ENCODE assay signal across 8 mouse cellular contexts in genomic region chr8:70316511-70317504, GRCm38 (mm10). TPM values are rescaled to one million over a fixed set of nuclear protein-coding genes. Genes with fewer than 3 reads are reported as not detected.
A peak's percentile ranks its signal among the peaks of the same experiment; 100 is the strongest.
DNase-seq lines count a peak whose midpoint lies in the region; ATAC-seq and TF ChIP-seq lines count a peak whose summit lies in the region.

No protein-coding gene starts in this region.

- peak overlapping the region; percentile 61 for H3K4me3 ChIP-seq in kidney, embryonic 15.5 days (replicated peaks)
- H3K4me3 ChIP-seq in kidney, adult 2 months (ENCODE audit: insufficient read depth, low read depth, low read length) = no peak overlapping the region
- peak overlapping the region; percentile 56; the same call in 1 of the 2 replicates for H3K4me3 ChIP-seq in brown adipose tissue, adult 24 weeks (ENCODE audit: insufficient read depth, low read depth, low read length)
- peak overlapping the region; percentile 61 for H3K4me3 ChIP-seq in forebrain, embryonic 13.5 days
- peak overlapping the region; percentile 69 for H3K4me3 ChIP-seq in hindbrain, postnatal 0 days (ENCODE audit: low read length)

- WGBS in kidney, embryonic 15.5 days = 13% methylated on average over 15 of the region's 15 CpGs
- 32% methylated on average over 15 of the region's 15 CpGs for WGBS in kidney, adult 2 months
- WGBS in forebrain, embryonic 13.5 days = 5% methylated on average over 15 of the region's 15 CpGs
- 6% methylated on average over 15 of the region's 15 CpGs for WGBS in hindbrain, postnatal 0 days

- H3K9ac ChIP-seq in kidney, embryonic 15.5 days = 0 out of 2 replicates have a peak overlapping the region, but pooled peaks have one; percentile 56
- peak overlapping the region; percentile 85 for H3K9ac ChIP-seq in forebrain, embryonic 13.5 days
- peak overlapping the region; percentile 92 for H3K9ac ChIP-seq in hindbrain, postnatal 0 days (replicated peaks; ENCODE audit: low read length)

- H3K4me2 ChIP-seq in kidney, embryonic 15.5 days = peak overlapping the region; percentile 87
- peak overlapping the region; percentile 81 for H3K4me2 ChIP-seq in forebrain, embryonic 13.5 days
- H3K4me2 ChIP-seq in hindbrain, postnatal 0 days (ENCODE audit: low read depth, low read length) = peak overlapping the region; percentile 82

- H3K9me3 ChIP-seq in kidney, embryonic 15.5 days (replicated peaks) = no peaks in the 10 kb centered on the region
- H3K9me3 ChIP-seq in forebrain, embryonic 13.5 days (replicated peaks) = no peaks in the 10 kb centered on the region
- no peaks in the 10 kb centered on the region for H3K9me3 ChIP-seq in hindbrain, postnatal 0 days (ENCODE audit: low read length)

- no peak overlapping the region for H3K27ac ChIP-seq in kidney, embryonic 15.5 days
- H3K27ac ChIP-seq in kidney, adult 2 months (ENCODE audit: insufficient read depth, low read depth, low read length) = no peak overlapping the region
- H3K27ac ChIP-seq in brown adipose tissue, adult 24 weeks (replicated peaks; ENCODE audit: low read depth, low read length) = no peak overlapping the region
- peak overlapping the region; percentile 95 for H3K27ac ChIP-seq in forebrain, embryonic 13.5 days
- peak overlapping the region; percentile 97 for H3K27ac ChIP-seq in hindbrain, postnatal 0 days

- DNase-seq in kidney, adult 2 months = no peak
- DNase-seq in hindbrain, postnatal 0 days (ENCODE audit: low spot score) = peak; percentile 98
- peak; percentile 51 for DNase-seq in liver
- DNase-seq in right cerebral cortex, adult 2 months (ENCODE audit: low spot score in 2 of 2) = peak; percentile 87 to 89
- no peak for DNase-seq in spleen, adult 18-20 months

- peaks cover 28% of the 10 kb centered on the region for H3K4me1 ChIP-seq in kidney, embryonic 15.5 days
- 0 out of 2 replicates have a peak, but pooled peaks cover 3% of the 10 kb centered on the region for H3K4me1 ChIP-seq in kidney, adult 2 months (ENCODE audit: control insufficient read depth, insufficient read depth, low read length)
- H3K4me1 ChIP-seq in brown adipose tissue, adult 24 weeks (ENCODE audit: control insufficient read depth, insufficient read depth, insufficient read length, low read length) = no peaks in the 10 kb centered on the region
- peaks cover 38% of the 10 kb centered on the region for H3K4me1 ChIP-seq in forebrain, embryonic 13.5 days
- H3K4me1 ChIP-seq in hindbrain, postnatal 0 days (ENCODE audit: insufficient read depth, low read length) = peaks cover 25% of the 10 kb centered on the region

- no peak for TF ChIP-seq POLR2A in kidney, adult 2 months (IDR thresholded peaks at IDR 0.05; ENCODE audit: low read depth, low read length)

- no peaks in the 10 kb centered on the region for H3K27me3 ChIP-seq in kidney, embryonic 15.5 days
- no peaks in the 10 kb centered on the region for H3K27me3 ChIP-seq in kidney, adult 2 months (replicated peaks; ENCODE audit: control insufficient read depth, insufficient read depth, low read length)
- H3K27me3 ChIP-seq in forebrain, embryonic 13.5 days = no peaks in the 10 kb centered on the region
- no peaks in the 10 kb centered on the region for H3K27me3 ChIP-seq in hindbrain, postnatal 0 days (ENCODE audit: insufficient read depth, low read length)

- no peak for TF ChIP-seq CTCF in kidney, adult 2 months (conservative IDR thresholded peaks at IDR 0.05; ENCODE audit: insufficient read depth, insufficient read length, low read depth, low read length)
- 0 out of 2 replicates have a peak, but pooled peaks have one; percentile 6 for TF ChIP-seq CTCF in hindbrain, postnatal 0 days (IDR thresholded peaks at IDR 0.05; ENCODE audit: low read depth)

- peaks cover 20% of the 10 kb centered on the region for H3K36me3 ChIP-seq in kidney, embryonic 15.5 days
- no peaks in the 10 kb centered on the region for H3K36me3 ChIP-seq in kidney, adult 2 months (ENCODE audit: control insufficient read depth, insufficient read depth, low read length)
- H3K36me3 ChIP-seq in forebrain, embryonic 13.5 days (ENCODE audit: poor library complexity, severe bottlenecking) = peaks cover 52% of the 10 kb centered on the region
- H3K36me3 ChIP-seq in hindbrain, postnatal 0 days (ENCODE audit: insufficient read depth, low read length) = peaks cover 19% of the 10 kb centered on the region; the same call in 1 of the 2 replicates

- peak; percentile 70 for ATAC-seq in kidney, embryonic 15.5 days (replicated peaks; ENCODE audit: low FRiP score)
- peak; percentile 93 for ATAC-seq in forebrain, embryonic 13.5 days
- peak; percentile 87 for ATAC-seq in hindbrain, postnatal 0 days

RNA-seq across cellular contexts. Expression of gene Cers1, which starts 1.2 kb away (rescaled TPM):
- 2.6 and 4.0 TPM in 2 replicates for polyA plus RNA-seq in kidney, embryonic 15.5 days (2015; fragmentation: Nextera tagmentation; extraction: Ambion mirVana)
- polyA plus RNA-seq in kidney, adult 2 months (2012; rRNA removed) = 0.58 and 0.66 TPM in 2 replicates
- polyA plus RNA-seq in brown adipose tissue, adult 24 weeks (2012; ENCODE audit: insufficient read depth, insufficient read length, missing spikeins) = not detected in 2 replicates
- polyA plus RNA-seq in forebrain, embryonic 13.5 days (2015; fragmentation: Nextera tagmentation; extraction: Ambion mirVana) = 18.2 and 20.1 TPM in 2 replicates
- 92.5 and 101 TPM in 2 replicates for total RNA-seq in hindbrain, postnatal 0 days (2014; rRNA removed)
- 43.4 and 45.5 TPM in 2 replicates for polyA plus RNA-seq in hindbrain, postnatal 0 days (2015; fragmentation: Nextera tagmentation; extraction: Ambion mirVana)

RNA-seq across cellular contexts. Expression of gene Gdf1, which starts 12.8 kb away (rescaled TPM):
- polyA plus RNA-seq in kidney, embryonic 15.5 days (2015; fragmentation: Nextera tagmentation; extraction: Ambion mirVana) = 5.2 and 6.2 TPM in 2 replicates
- polyA plus RNA-seq in kidney, adult 2 months (2012; rRNA removed) = 0.08 TPM in 1 of 2 replicates, not detected in the other
- not detected in 2 replicates for polyA plus RNA-seq in brown adipose tissue, adult 24 weeks (2012; ENCODE audit: insufficient read depth, insufficient read length, missing spikeins)
- 0.89 and 2.5 TPM in 2 replicates for polyA plus RNA-seq in forebrain, embryonic 13.5 days (2015; fragmentation: Nextera tagmentation; extraction: Ambion mirVana)
- total RNA-seq in hindbrain, postnatal 0 days (2014; rRNA removed) = 5.3 and 8.4 TPM in 2 replicates
- polyA plus RNA-seq in hindbrain, postnatal 0 days (2015; fragmentation: Nextera tagmentation; extraction: Ambion mirVana) = 6.0 and 6.9 TPM in 2 replicates

RNA-seq across cellular contexts. Expression of gene Cope, which starts 14.5 kb away (rescaled TPM):
- polyA plus RNA-seq in kidney, embryonic 15.5 days (2015; fragmentation: Nextera tagmentation; extraction: Ambion mirVana) = 320 and 327 TPM in 2 replicates
- polyA plus RNA-seq in kidney, adult 2 months (2012; rRNA removed) = 277 and 300 TPM in 2 replicates
- 158 and 198 TPM in 2 replicates for polyA plus RNA-seq in brown adipose tissue, adult 24 weeks (2012; ENCODE audit: insufficient read depth, insufficient read length, missing spikeins)
- polyA plus RNA-seq in forebrain, embryonic 13.5 days (2015; fragmentation: Nextera tagmentation; extraction: Ambion mirVana) = 268 and 274 TPM in 2 replicates
- 126 and 159 TPM in 2 replicates for total RNA-seq in hindbrain, postnatal 0 days (2014; rRNA removed)
- polyA plus RNA-seq in hindbrain, postnatal 0 days (2015; fragmentation: Nextera tagmentation; extraction: Ambion mirVana) = 286 and 291 TPM in 2 replicates

RNA-seq across cellular contexts. Expression of gene Ddx49, which starts 14.5 kb away (rescaled TPM):
- polyA plus RNA-seq in kidney, embryonic 15.5 days (2015; fragmentation: Nextera tagmentation; extraction: Ambion mirVana) = 45.1 and 49.0 TPM in 2 replicates
- 38.8 and 42.0 TPM in 2 replicates for polyA plus RNA-seq in kidney, adult 2 months (2012; rRNA removed)
- 14.1 and 18.1 TPM in 2 replicates for polyA plus RNA-seq in brown adipose tissue, adult 24 weeks (2012; ENCODE audit: insufficient read depth, insufficient read length, missing spikeins)
- polyA plus RNA-seq in forebrain, embryonic 13.5 days (2015; fragmentation: Nextera tagmentation; extraction: Ambion mirVana) = 52.4 and 53.7 TPM in 2 replicates
- total RNA-seq in hindbrain, postnatal 0 days (2014; rRNA removed) = 36.4 and 53.8 TPM in 2 replicates
- 40.4 and 47.5 TPM in 2 replicates for polyA plus RNA-seq in hindbrain, postnatal 0 days (2015; fragmentation: Nextera tagmentation; extraction: Ambion mirVana)

RNA-seq across cellular contexts. Expression of gene Homer3, which starts 34.2 kb away (rescaled TPM):
- 69.5 and 79.9 TPM in 2 replicates for polyA plus RNA-seq in kidney, embryonic 15.5 days (2015; fragmentation: Nextera tagmentation; extraction: Ambion mirVana)
- polyA plus RNA-seq in kidney, adult 2 months (2012; rRNA removed) = 22.4 and 23.7 TPM in 2 replicates
- polyA plus RNA-seq in brown adipose tissue, adult 24 weeks (2012; ENCODE audit: insufficient read depth, insufficient read length, missing spikeins) = 2.8 and 4.5 TPM in 2 replicates
- 65.0 and 66.0 TPM in 2 replicates for polyA plus RNA-seq in forebrain, embryonic 13.5 days (2015; fragmentation: Nextera tagmentation; extraction: Ambion mirVana)
- total RNA-seq in hindbrain, postnatal 0 days (2014; rRNA removed) = 40.3 and 42.3 TPM in 2 replicates
- polyA plus RNA-seq in hindbrain, postnatal 0 days (2015; fragmentation: Nextera tagmentation; extraction: Ambion mirVana) = 20.4 and 21.2 TPM in 2 replicates

Comparison
In these comparisons a context has a peak if more than half of its experiments do, and no peak if none do; other contexts are left out.
1. H3K27ac ChIP-seq: peak in forebrain, embryonic 13.5 days (single experiment) and hindbrain, postnatal 0 days (single experiment); none in kidney, embryonic 15.5 days (single experiment), kidney, adult 2 months (single experiment) and brown adipose tissue, adult 24 weeks (single experiment).
2. DNase-seq: peak in hindbrain, postnatal 0 days (single experiment), liver (single experiment) and right cerebral cortex, adult 2 months (2 of 2); none in kidney, adult 2 months (single experiment) and spleen, adult 18-20 months (0 of 2).
3. Peak in every context shown above with its lines, with median percentiles within 50 percentile points of each other: ATAC-seq, H3K4me2 ChIP-seq and H3K9ac ChIP-seq.